ENCODE assay signal across 22 mouse cellular contexts in genomic region chr6:61601911-61602310, GRCm38 (mm10).
DNase-seq lines count a peak whose midpoint lies in the region; ATAC-seq lines count a peak whose summit lies in the region.
"Had no signal": no experiment of that assay in that cellular context is flagged by ENCODE, and none has a peak within 500 bp of the region (broad histone marks: within the 10 kb centered on the region; RNA-seq: fewer than 3 reads in every experiment).

No protein-coding gene starts in this region.

- H3K9ac ChIP-seq in midbrain, embryonic 11.5 days (ENCODE audit: low read length) = no peak overlapping the region
- H3K9ac ChIP-seq in midbrain, embryonic 15.5 days = no peak overlapping the region
- H3K9ac ChIP-seq: embryonic facial prominence, embryonic 15.5 days; heart, embryonic 12.5 days; hindbrain, embryonic 15.5 days had no signal

- no peaks in the 10 kb centered on the region for H3K9me3 ChIP-seq in midbrain, embryonic 11.5 days (ENCODE audit: control insufficient read depth, low read length)
- H3K9me3 ChIP-seq in midbrain, embryonic 15.5 days = no peaks in the 10 kb centered on the region
- H3K9me3 ChIP-seq: embryonic facial prominence, embryonic 15.5 days; forebrain, embryonic 10.5 days; G1E; heart, embryonic 12.5 days; hindbrain, embryonic 15.5 days had no signal

- H3K4me2 ChIP-seq in midbrain, embryonic 11.5 days = no peak overlapping the region
- H3K4me2 ChIP-seq in midbrain, embryonic 15.5 days = no peak overlapping the region
- H3K4me2 ChIP-seq: embryonic facial prominence, embryonic 15.5 days; heart, embryonic 12.5 days; hindbrain, embryonic 15.5 days had no signal

- no peak overlapping the region for H3K4me3 ChIP-seq in midbrain, embryonic 11.5 days (ENCODE audit: low read depth, low read length)
- no peak overlapping the region for H3K4me3 ChIP-seq in midbrain, embryonic 15.5 days
- H3K4me3 ChIP-seq: embryonic facial prominence, embryonic 15.5 days; erythroblast, embryonic 14.5 days; forebrain, embryonic 10.5 days; gastrocnemius, adult 2 months; heart, embryonic 12.5 days; hindbrain, embryonic 15.5 days had no signal

- H3K36me3 ChIP-seq in midbrain, embryonic 11.5 days (ENCODE audit: control insufficient read depth, insufficient read depth, low read length) = no peaks in the 10 kb centered on the region
- no peaks in the 10 kb centered on the region for H3K36me3 ChIP-seq in midbrain, embryonic 15.5 days (replicated peaks)
- H3K36me3 ChIP-seq: embryonic facial prominence, embryonic 15.5 days; forebrain, embryonic 10.5 days; G1E; heart, embryonic 12.5 days; hindbrain, embryonic 15.5 days had no signal

- peak; percentile 6 for DNase-seq in embryo, embryonic 10.5 days (ENCODE audit: low spot score)
- DNase-seq in embryo, embryonic 11 days = no peak
- peak; percentile 87 for DNase-seq in midbrain, embryonic 11.5 days (ENCODE audit: low spot score, missing footprints)
- DNase-seq in ovary, postnatal 14 days (ENCODE audit: low spot score) = no peak
- DNase-seq in spleen, postnatal 14 days (ENCODE audit: low spot score in 2 of 2) = no peak
- DNase-seq in spleen, postnatal 36 days (ENCODE audit: low spot score in 2 of 2) = no peak
- DNase-seq: adrenal gland, postnatal 10 days; B cell, adult 2 months; cerebellum, adult 18-20 months; cerebellum, adult 9-11 months; cerebellum, postnatal 36 days; gastrocnemius, adult 2 months; gastrocnemius, postnatal 25 days had no signal

- no peak overlapping the region for H3K27ac ChIP-seq in midbrain, embryonic 11.5 days (ENCODE audit: low read depth, low read length)
- no peak overlapping the region for H3K27ac ChIP-seq in midbrain, embryonic 15.5 days
- H3K27ac ChIP-seq: embryonic facial prominence, embryonic 15.5 days; forebrain, embryonic 10.5 days; gastrocnemius, adult 2 months; hindbrain, embryonic 15.5 days had no signal

- H3K27me3 ChIP-seq in midbrain, embryonic 11.5 days (ENCODE audit: control insufficient read depth, insufficient read depth, low read length) = peaks cover 11% of the 10 kb centered on the region
- H3K27me3 ChIP-seq in midbrain, embryonic 15.5 days (replicated peaks) = no peaks in the 10 kb centered on the region
- H3K27me3 ChIP-seq: embryonic facial prominence, embryonic 15.5 days; heart, embryonic 12.5 days; hindbrain, embryonic 15.5 days had no signal

- WGBS in midbrain, embryonic 11.5 days = 32% methylated on average over 5 of the region's 5 CpGs
- 34% methylated on average over 5 of the region's 5 CpGs for WGBS in midbrain, embryonic 15.5 days

- H3K4me1 ChIP-seq in midbrain, embryonic 11.5 days (ENCODE audit: control insufficient read depth, insufficient read depth, low read length) = no peaks in the 10 kb centered on the region
- no peaks in the 10 kb centered on the region for H3K4me1 ChIP-seq in midbrain, embryonic 15.5 days
- H3K4me1 ChIP-seq: embryonic facial prominence, embryonic 15.5 days; forebrain, embryonic 10.5 days; heart, embryonic 12.5 days; hindbrain, embryonic 15.5 days had no signal

- ATAC-seq in midbrain, embryonic 11.5 days (ENCODE audit: low FRiP score) = peak; percentile 87
- peak; percentile 62 for ATAC-seq in midbrain, embryonic 15.5 days (replicated peaks)
- ATAC-seq: CD4-positive, CD25-positive, alpha-beta regulatory T cell, adult 4 months; forebrain, embryonic 14.5 days had no signal

Comparison
In these comparisons a context has a peak if more than half of its experiments do, and no peak if none do; other contexts are left out.
1. DNase-seq: peak in embryo, embryonic 10.5 days (single experiment) and midbrain, embryonic 11.5 days (single experiment); none in embryo, embryonic 11 days (single experiment), ovary, postnatal 14 days (single experiment), spleen, postnatal 14 days (0 of 2) and spleen, postnatal 36 days (0 of 2).